Mouse (Mus musculus) MEL (cell line): Measurements from ENCODE around the gene Fstl3. TPM values are rescaled to one million over a fixed set of nuclear protein-coding genes. Genes with fewer than 3 reads are reported as not detected.
A peak's percentile ranks its signal among the peaks of the same experiment; 100 is the strongest.

Experiments used
- DNase-seq: peaks from one replicate; pipeline ENCODE4 v3.0.0; 2011; ENCODE audit warnings: low read depth, low spot score
- H3K27ac ChIP-seq: 2 replicates; pipeline ENCODE4 v1.5.1; 2012; ENCODE audit warnings: low read depth, mild to moderate bottlenecking, control low read depth, low read length, moderate library complexity; ENCODE audit not compliant: control insufficient read depth
- H3K27me3 ChIP-seq, 2 experiments: fragments of 150-350 bp in 1 of 2; sonication (generic) in 1 of 2; 2 replicates each; pipeline ENCODE4 v1.6.1; 2012; ENCODE audit warnings: low read length in 2 of 2, mild to moderate bottlenecking in 2 of 2, improper control_type of control experiment in 1 of 2, moderate library complexity in 1 of 2; ENCODE audit not compliant: insufficient read depth in 2 of 2, control insufficient read depth in 1 of 2
- H3K36me3 ChIP-seq, 2 experiments: 2 replicates each; pipeline ENCODE4 v1.6.1; 2012 to 2014; ENCODE audit warnings: low read length in 2 of 2, improper control_type of control experiment in 1 of 2, inconsistent platforms in 1 of 2, mild to moderate bottlenecking in 1 of 2; ENCODE audit not compliant: insufficient read depth in 2 of 2, control insufficient read depth in 1 of 2
- H3K4me1 ChIP-seq, 2 experiments: fragments of 150-350 bp in 1 of 2; sonication (generic) in 1 of 2; 2 replicates each; pipeline ENCODE4 v1.6.1; 2012; ENCODE audit warnings: low read length in 2 of 2, improper control_type of control experiment in 1 of 2, mild to moderate bottlenecking in 1 of 2; ENCODE audit not compliant: insufficient read depth in 2 of 2, control insufficient read depth in 1 of 2
- H3K4me3 ChIP-seq, 2 experiments: fragments of 150-350 bp in 1 of 2; sonication (generic) in 1 of 2; 2 replicates each; pipeline ENCODE4 v1.5.1; 2012; ENCODE audit warnings: low read depth in 2 of 2, low read length in 2 of 2, mild to moderate bottlenecking in 2 of 2, moderate library complexity in 2 of 2, control low read depth in 1 of 2, improper control_type of control experiment in 1 of 2; ENCODE audit not compliant: control insufficient read depth in 1 of 2, insufficient read depth in 1 of 2
- H3K79me2 ChIP-seq: 2 replicates; pipeline ENCODE4 v1.6.1; 2012; ENCODE audit warnings: mild to moderate bottlenecking, low read length, moderate library complexity; ENCODE audit not compliant: control insufficient read depth, poor library complexity, insufficient read depth
- H3K9ac ChIP-seq: 2 replicates; pipeline ENCODE4 v1.6.1; 2012; ENCODE audit warnings: low read depth, mild to moderate bottlenecking, control low read depth, low read length, moderate library complexity; ENCODE audit not compliant: control insufficient read depth, poor library complexity, severe bottlenecking
- H3K9me3 ChIP-seq: fragments of 150-350 bp; sonication (generic); replicated peaks from 2 replicates; pipeline ENCODE4 v1.6.1; 2012; ENCODE audit warnings: mild to moderate bottlenecking, low read length, improper control_type of control experiment, moderate library complexity; ENCODE audit not compliant: insufficient read depth
- BHLHE40 ChIP-seq: IDR thresholded peaks from 2 replicates; pipeline ENCODE4 v1.6.1; 2012; ENCODE audit warnings: low read depth, mild to moderate bottlenecking, inconsistent platforms, low read length, improper control_type of control experiment, borderline replicate concordance
- CHD1 ChIP-seq: IDR thresholded peaks from 2 replicates; pipeline ENCODE4 v1.6.1; 2012; ENCODE audit warnings: low read depth, mild to moderate bottlenecking, inconsistent platforms, low read length, improper control_type of control experiment
- CHD2 ChIP-seq: IDR thresholded peaks from 2 replicates; pipeline ENCODE4 v1.6.1; 2011; ENCODE audit warnings: low read length, improper control_type of control experiment
- CTCF ChIP-seq, 3 experiments: IDR thresholded peaks in 2 of 3; conservative IDR thresholded peaks in 1 of 3; 2 replicates each; pipeline ENCODE4 v1.5.1; 2011 to 2012; ENCODE audit warnings: low read length in 3 of 3, low read depth in 2 of 3, mild to moderate bottlenecking in 2 of 3, improper control_type of control experiment in 1 of 3, inconsistent platforms in 1 of 3, mixed read lengths in 1 of 3, moderate library complexity in 1 of 3; ENCODE audit not compliant: control insufficient read depth in 1 of 3, insufficient read depth in 1 of 3, poor library complexity in 1 of 3, severe bottlenecking in 1 of 3
- ELF1 ChIP-seq: IDR thresholded peaks from 2 replicates; pipeline ENCODE4 v1.6.1; 2014; ENCODE audit warnings: low read depth, mild to moderate bottlenecking, inconsistent platforms, low read length, improper control_type of control experiment, moderate library complexity
- EP300 ChIP-seq, 2 experiments: IDR thresholded peaks; 2 replicates each; pipeline ENCODE4 v1.6.1; 2011; ENCODE audit warnings: improper control_type of control experiment in 2 of 2, low read length in 2 of 2, low read depth in 1 of 2, mild to moderate bottlenecking in 1 of 2
- GATA1 ChIP-seq: IDR thresholded peaks from 2 replicates; pipeline ENCODE4 v1.6.1; 2011; ENCODE audit warnings: low read depth, low read length, improper control_type of control experiment
- HCFC1 ChIP-seq: IDR thresholded peaks from 2 replicates; pipeline ENCODE4 v1.6.1; 2012; ENCODE audit warnings: low read depth, mild to moderate bottlenecking, inconsistent platforms, low read length, improper control_type of control experiment, moderate library complexity
- JUND ChIP-seq: IDR thresholded peaks from 2 replicates; pipeline ENCODE4 v1.6.1; 2011; ENCODE audit warnings: low read depth, mild to moderate bottlenecking, improper control_type of control experiment, low read length
- MAX ChIP-seq: IDR thresholded peaks from 2 replicates; pipeline ENCODE4 v1.6.1; 2011; ENCODE audit warnings: low read length, improper control_type of control experiment
- MEF2A ChIP-seq: IDR thresholded peaks from 2 replicates; pipeline ENCODE4 v1.6.1; 2014; ENCODE audit warnings: low read depth, mild to moderate bottlenecking, inconsistent platforms, low read length, improper control_type of control experiment; ENCODE audit not compliant: poor library complexity, insufficient replicate concordance, severe bottlenecking; ENCODE audit errors: extremely low read depth
- MXI1 ChIP-seq: IDR thresholded peaks from 2 replicates; pipeline ENCODE4 v1.6.1; 2011; ENCODE audit warnings: mild to moderate bottlenecking, low read depth, low read length, improper control_type of control experiment
- MYC ChIP-seq: IDR thresholded peaks from 2 replicates; pipeline ENCODE4 v1.6.1; 2011; ENCODE audit warnings: low read depth, mild to moderate bottlenecking, low read length, improper control_type of control experiment, moderate library complexity
- POLR2A ChIP-seq, 2 experiments: IDR thresholded peaks; 2 replicates each; pipeline ENCODE4 v1.6.1; 2011 to 2012; ENCODE audit warnings: low read length in 2 of 2, mild to moderate bottlenecking in 2 of 2, control low read depth in 1 of 2, improper control_type of control experiment in 1 of 2, low read depth in 1 of 2, moderate library complexity in 1 of 2; ENCODE audit not compliant: control insufficient read depth in 1 of 2, insufficient read depth in 1 of 2, poor library complexity in 1 of 2
- POLR2AphosphoS2 ChIP-seq: IDR thresholded peaks from 2 replicates; pipeline ENCODE4 v1.6.1; 2011; ENCODE audit warnings: low read length, improper control_type of control experiment
- RCOR1 ChIP-seq: IDR thresholded peaks from 2 replicates; pipeline ENCODE4 v1.6.1; 2012; ENCODE audit warnings: low read depth, mild to moderate bottlenecking, inconsistent platforms, low read length, improper control_type of control experiment
- SMC3 ChIP-seq: IDR thresholded peaks from 2 replicates; pipeline ENCODE4 v1.6.1; 2011; ENCODE audit warnings: low read depth, low read length, improper control_type of control experiment
- TBP ChIP-seq: IDR thresholded peaks from 2 replicates; pipeline ENCODE4 v1.8.0; 2011; ENCODE audit warnings: low read depth, low read length, improper control_type of control experiment
- TCF12 ChIP-seq: IDR thresholded peaks from 2 replicates; pipeline ENCODE4 v1.6.1; 2014; ENCODE audit warnings: low read depth, mild to moderate bottlenecking, inconsistent platforms, low read length, improper control_type of control experiment, moderate library complexity
- UBTF ChIP-seq: IDR thresholded peaks from 2 replicates; pipeline ENCODE4 v1.6.1; 2012; ENCODE audit warnings: low read depth, mild to moderate bottlenecking, inconsistent platforms, low read length, improper control_type of control experiment, moderate library complexity, borderline replicate concordance; ENCODE audit not compliant: insufficient read depth
- USF1 ChIP-seq: IDR thresholded peaks from 2 replicates; pipeline ENCODE4 v1.6.1; 2014; ENCODE audit warnings: low read depth, mild to moderate bottlenecking, inconsistent platforms, low read length, improper control_type of control experiment, moderate library complexity
- USF2 ChIP-seq, 2 experiments: IDR thresholded peaks; 2 replicates each; pipeline ENCODE4 v1.6.1; 2011 to 2012; ENCODE audit warnings: improper control_type of control experiment in 2 of 2, low read length in 2 of 2, borderline replicate concordance in 1 of 2, inconsistent platforms in 1 of 2, low read depth in 1 of 2, mild to moderate bottlenecking in 1 of 2; ENCODE audit not compliant: insufficient read depth in 1 of 2
- ZC3H11A ChIP-seq: IDR thresholded peaks from 2 replicates; pipeline ENCODE4 v1.6.1; 2012; ENCODE audit warnings: low read depth, mild to moderate bottlenecking, inconsistent platforms, low read length, improper control_type of control experiment
- ZKSCAN1 ChIP-seq: IDR thresholded peaks from 2 replicates; pipeline ENCODE4 v1.6.1; 2012; ENCODE audit warnings: low read depth, mild to moderate bottlenecking, inconsistent platforms, low read length, improper control_type of control experiment, moderate library complexity
- ZMIZ1 ChIP-seq: IDR thresholded peaks from 2 replicates; pipeline ENCODE4 v1.6.1; 2012; ENCODE audit warnings: low read depth, mild to moderate bottlenecking, inconsistent platforms, low read length, improper control_type of control experiment, moderate library complexity
- polyA plus RNA-seq, 2 experiments: library from polyadenylated mRNA; stranded (reverse) in 1 of 2; unstranded in 1 of 2; fragments of >175 nt in 1 of 2; fragments of >200 nt in 1 of 2; gene quantifications; 2 replicates each; pipeline versions ENCODE4 v1.2.1 to v1.2.4; 2012; ENCODE audit warnings: low replicate concordance in 2 of 2, low read depth in 1 of 2; ENCODE audit not compliant: insufficient read length in 2 of 2, insufficient read depth in 1 of 2, missing spikeins in 1 of 2
- total RNA-seq: library from RNA; depleted of rRNA; stranded (reverse); fragments of 300-350 nt; gene quantifications from 2 replicates; pipeline ENCODE4 v1.2.3, GENCODE M21; 2012

The Fstl3 gene
- total and polyA plus RNA-seq, 3 experiments = 4.3 to 7.1 TPM; not detected in 1

DNA sequence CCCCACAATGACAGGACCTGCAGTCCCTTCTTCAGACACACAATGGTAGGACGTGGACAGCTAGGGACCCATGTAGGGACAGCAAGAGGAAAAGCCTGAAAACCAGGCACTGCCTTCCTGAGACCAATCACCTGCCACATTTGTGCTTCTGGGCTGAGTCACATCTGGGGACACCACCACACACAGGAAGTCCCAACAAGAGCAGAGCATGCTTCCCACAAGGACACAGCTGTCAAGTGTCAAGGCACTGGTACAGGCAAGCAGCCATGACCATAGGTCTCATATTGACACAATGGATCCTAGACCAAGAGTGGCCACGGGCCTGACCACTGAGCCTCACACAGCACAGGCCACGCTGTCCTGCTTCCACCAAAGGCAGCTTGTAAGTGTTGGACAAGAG lies 14.2 kb upstream of the Fstl3 start:
- Histone ChIP-seq H3K9ac (no peak overlapping the region), H3K36me3 (peaks cover 4 to 12% of the 10 kb centered on the region in 2 experiments; a peak in 3 of 4 replicates), H3K27me3 (no peaks in the 10 kb centered on the region), H3K4me3 (no peak overlapping the region), H3K27ac (no peak overlapping the region), H3K79me2 (peaks cover 43% of the 10 kb centered on the region), H3K9me3 (no peaks in the 10 kb centered on the region), H3K4me1 (peaks cover 0 to 15% of the 10 kb centered on the region in 2 experiments; a peak in 3 of 4 replicates)
- TF ChIP-seq ZKSCAN1 = no peak
- DNase-seq = no peak

GRCm38 (mm10) chr10:79764234-79764633 lies 12.8 kb upstream of the Fstl3 start:
- H3K4me1 ChIP-seq = peaks cover 0 to 19% of the 10 kb centered on the region in 2 experiments; a peak in 3 of 4 replicates
- TF ChIP-seq MXI1 (no peak), UBTF (no peak), MYC (no peak), BHLHE40 (no peak), POLR2AphosphoS2 (no peak), TBP (no peak), GATA1 (no peak), ZC3H11A (no peak), CTCF (IDR thresholded peaks at IDR 0.05 in 2 of 3, conservative IDR thresholded peaks at IDR 0.05 in 1 of 3; ENCODE audit: control insufficient read depth in 1 of 3, insufficient read depth in 1 of 3, low read depth in 2 of 3, low read length in 3 of 3, poor library complexity in 1 of 3, severe bottlenecking in 1 of 3) (no peak), POLR2A (IDR thresholded peaks at IDR 0.05; ENCODE audit: control insufficient read depth in 1 of 2, insufficient read depth in 1 of 2, low read depth in 1 of 2, low read length in 2 of 2, poor library complexity in 1 of 2) (no peak), MAX (no peak), RCOR1 (no peak), TCF12 (no peak), ELF1 (no peak)
- TF ChIP-seq, all 39 proteins: peak for 0
- Histone ChIP-seq H3K79me2 (peaks cover 43% of the 10 kb centered on the region), H3K27me3 (no peaks in the 10 kb centered on the region), H3K36me3 (peaks cover 3 to 13% of the 10 kb centered on the region in 2 experiments; a peak in 3 of 4 replicates), H3K9me3 (no peaks in the 10 kb centered on the region), H3K9ac (no peak overlapping the region), H3K4me3 (no peak overlapping the region), H3K27ac (no peak overlapping the region)
- DNase-seq = no peak

- Histone ChIP-seq H3K4me1 (peaks cover 0 to 19% of the 10 kb centered on the region in 2 experiments; a peak in 3 of 4 replicates), H3K79me2 (peaks cover 43% of the 10 kb centered on the region), H3K27ac (no peak overlapping the region), H3K36me3 (peaks cover 0 to 13% of the 10 kb centered on the region in 2 experiments; a peak in 2 of 4 replicates), H3K9me3 (no peaks in the 10 kb centered on the region), H3K4me3 (peak overlapping the region; percentile 80 to 99; a peak in 3 of 4 replicates), H3K9ac (peak overlapping the region; percentile 100), H3K27me3 (no peaks in the 10 kb centered on the region)
- TF ChIP-seq SMC3 = no peak
- TF ChIP-seq CHD2 = no peak
- TF ChIP-seq MAX = no peak
- no peak for TF ChIP-seq CHD1
- no peak for TF ChIP-seq TBP
- no peak for TF ChIP-seq USF2 (IDR thresholded peaks at IDR 0.05; ENCODE audit: borderline replicate concordance in 1 of 2, insufficient read depth in 1 of 2, low read depth in 1 of 2, low read length in 2 of 2)
- TF ChIP-seq ZKSCAN1 = no peak
- TF ChIP-seq ZMIZ1 = no peak
- TF ChIP-seq GATA1 = no peak
- no peak for TF ChIP-seq MEF2A
- no peak for TF ChIP-seq MYC
- no peak for TF ChIP-seq HCFC1
- no peak for TF ChIP-seq USF1
- no peak for TF ChIP-seq JUND
- TF ChIP-seq ELF1 = no peak
- no peak for TF ChIP-seq EP300 (IDR thresholded peaks at IDR 0.05; ENCODE audit: low read depth in 1 of 2, low read length in 2 of 2)
- DNase-seq = no peak
These were observed 11.8 kb upstream of the Fstl3 start for GRCm38 (mm10) chr10:79765228-79765745.
